Mouse (Mus musculus) thymus, adult 2 months (tissue): ENCODE data around the gene Foxf1.

ENCODE experiments used
- CTCF ChIP-seq: fragments of 200-500 bp; IDR thresholded peaks from 2 replicates; pipeline ENCODE4 v1.5.1; 2012; ENCODE audit warnings: mild to moderate bottlenecking, control low read depth, low read length, moderate library complexity, borderline replicate concordance; ENCODE audit not compliant: control insufficient read depth, poor library complexity, insufficient read depth; ENCODE audit errors: extremely low read depth
- POLR2A ChIP-seq: fragments of 200-500 bp; IDR thresholded peaks from 2 replicates; pipeline ENCODE4 v1.6.1; 2012; ENCODE audit warnings: mild to moderate bottlenecking, low read length, control low read depth, moderate library complexity; ENCODE audit not compliant: control insufficient read depth, poor library complexity, insufficient read depth; ENCODE audit errors: extremely low read depth

- TF ChIP-seq CTCF (no peak), POLR2A (no peak)
Measured at GRCm38 (mm10) chr8:121130522-121130921, 46.3 kb downstream of the Foxf1 start.
